Mouse (Mus musculus) bone marrow, adult 2 months (tissue): ENCODE measurements around the gene Gm17174.
"Not testable (repeated sequence)": the region's sequence is repeated elsewhere in the genome, so short reads cannot be mapped to it uniquely, and the experiment has no call there.

Experiments
- CTCF ChIP-seq: fragments of 200-500 bp; IDR thresholded peaks from 2 replicates; pipeline ENCODE4 v1.5.1; 2011; ENCODE audit warnings: low read length, control low read depth; ENCODE audit not compliant: control insufficient read depth, insufficient read depth
- POLR2A ChIP-seq: fragments of 200-500 bp; IDR thresholded peaks from 2 replicates; pipeline ENCODE4 v1.6.1; 2011; ENCODE audit warnings: low read depth, mild to moderate bottlenecking, control low read depth, low read length, borderline replicate concordance; ENCODE audit not compliant: control insufficient read depth

DNA sequence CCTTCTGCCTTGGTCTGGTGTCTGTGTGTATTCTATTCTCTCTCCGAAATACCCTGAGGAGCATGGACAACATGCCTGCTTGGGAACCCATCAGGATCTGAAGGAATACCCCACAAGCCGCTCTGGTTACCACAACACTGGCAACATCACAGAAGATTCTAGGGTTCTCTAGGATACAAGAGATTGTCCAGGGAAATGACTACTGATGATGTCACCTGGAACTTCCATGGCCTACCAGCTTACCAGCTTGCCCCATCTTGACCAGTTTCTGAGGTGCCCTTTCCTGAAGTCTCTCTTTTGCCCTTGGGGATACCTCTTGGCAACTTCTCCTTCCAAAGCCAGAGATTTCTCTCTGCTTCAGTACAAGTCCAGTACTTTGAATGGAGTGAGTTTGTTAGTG lies 18.0 kb downstream of the Gm17174 start, which contains the start of gene Gm17175:
- TF ChIP-seq CTCF, POLR2A: not testable (repeated sequence)
